Mouse (Mus musculus): ENCODE measurements around the gene Cct2. TPM values are rescaled to one million over a fixed set of nuclear protein-coding genes. Genes with fewer than 3 reads are reported as not detected.
"Not testable (repeated sequence)": the region's sequence is repeated elsewhere in the genome, so short reads cannot be mapped to it uniquely, and the experiment has no call there.

Cct2 gene
- total RNA-seq, 2 experiments from 2014 or later, result 160 to 179 TPM

GRCm38 (mm10) chr10:117062894-117063253, 740 bp downstream of the Cct2 start:
- DNase-seq, result no peak
- intact Hi-C loops (cut with DNase I), result loop anchor here (5.0 kb wide), 1 partner anchor 144 kb away; no protein-coding TSS in a partner anchor

- intact Hi-C loops (cut with DNase I), result no loop called here
Measured at GRCm38 (mm10) chr10:117055668-117056067, 7.9 kb downstream of the Cct2 start.

GRCm38 (mm10) chr10:117049961-117050597, 13.5 kb downstream of the Cct2 start:
- intact Hi-C loops (cut with DNase I), result no loop called here
- DNase-seq, result peak; percentile 56 to 57

More at GRCm38 (mm10) chr10:117055668-117056067, 7.9 kb downstream of the Cct2 start:
- no peak for DNase-seq

- intact Hi-C loops (cut with DNase I), result no loop called here
Measured at GRCm38 (mm10) chr10:117049253-117049652, 14.4 kb downstream of the Cct2 start.

GRCm38 (mm10) chr10:117045175-117046056, 18.2 kb downstream of the Cct2 start, which contains the start of gene Lrrc10:
TSS of gene Lrrc10 (plus strand) at chr10:117045341.
- DNase-seq, result peak; percentile 61 to 76
- intact Hi-C loops (cut with DNase I), result no loop called here

More at GRCm38 (mm10) chr10:117049253-117049652, 14.4 kb downstream of the Cct2 start:
- no peak for DNase-seq

- intact Hi-C loops (cut with DNase I), result not testable (repeated sequence)
- DNase-seq, result peak; percentile 81 to 87
Measured at GRCm38 (mm10) chr10:117043497-117044166, 20.0 kb downstream of the Cct2 start.

GRCm38 (mm10) chr10:117042295-117042694, 21.3 kb downstream of the Cct2 start:
- intact Hi-C loops (cut with DNase I), result no loop called here
- DNase-seq, result peak; percentile 78 to 83

GRCm38 (mm10) chr10:117040355-117040754, 23.3 kb downstream of the Cct2 start:
- peak; percentile 34 to 44 for DNase-seq
- intact Hi-C loops (cut with DNase I), result no loop called here

GRCm38 (mm10) chr10:117033785-117034184, 29.8 kb downstream of the Cct2 start:
- intact Hi-C loops (cut with DNase I), result loop anchor here (2.0 to 10.0 kb wide), 2 partner anchors 53 to 89 kb away; no protein-coding TSS in a partner anchor

GRCm38 (mm10) chr10:117031160-117031559, 32.5 kb downstream of the Cct2 start:
- DNase-seq, result no peak
- intact Hi-C loops (cut with DNase I), result loop anchor here (10.0 kb wide), 1 partner anchor 86 kb away; no protein-coding TSS in a partner anchor

More at GRCm38 (mm10) chr10:117033785-117034184, 29.8 kb downstream of the Cct2 start:
- DNase-seq, result peak; percentile 86 to 92

GRCm38 (mm10) chr10:117026176-117026575, 37.4 kb downstream of the Cct2 start:
- no peak for DNase-seq
- intact Hi-C loops (cut with DNase I), result no loop called here

- intact Hi-C loops (cut with DNase I); DNase-seq: not testable (repeated sequence)
Measured at GRCm38 (mm10) chr10:117025776-117026175, 37.8 kb downstream of the Cct2 start.

- DNase-seq, result peak in 1 of 2 experiments; percentile 32
- intact Hi-C loops (cut with DNase I), result no loop called here
Measured at GRCm38 (mm10) chr10:117023693-117024092, 39.9 kb downstream of the Cct2 start.

- intact Hi-C loops (cut with DNase I), result no loop called here
- no peak for DNase-seq
Measured at GRCm38 (mm10) chr10:117021020-117021754, 42.4 kb downstream of the Cct2 start.

- intact Hi-C loops (cut with DNase I), result no loop called here
- peak; percentile 56 to 62 for DNase-seq
Measured at GRCm38 (mm10) chr10:117018281-117018840, 45.3 kb downstream of the Cct2 start.

GRCm38 (mm10) chr10:117014565-117014964, 49.0 kb downstream of the Cct2 start:
- intact Hi-C loops (cut with DNase I), result no loop called here
- no peak for DNase-seq

GRCm38 (mm10) chr10:117013689-117014390, 49.8 kb downstream of the Cct2 start:
- peak; percentile 39 to 40 for DNase-seq
- intact Hi-C loops (cut with DNase I), result no loop called here

- intact Hi-C loops (cut with DNase I), result no loop called here
- DNase-seq, result no peak
Measured at GRCm38 (mm10) chr10:117011047-117011446, 52.6 kb downstream of the Cct2 start.

- intact Hi-C loops (cut with DNase I), result no loop called here
- no peak for DNase-seq
Measured at GRCm38 (mm10) chr10:117009691-117010090, 53.9 kb downstream of the Cct2 start.

Data from heart, postnatal 10 days (tissue).